Mouse (Mus musculus) ZHBTc4 (cell line): ENCODE data around the gene Cobl.

Experiments
- DNase-seq: peaks from one replicate; pipeline ENCODE4 v3.0.0-alpha.2; 2011; ENCODE audit warnings: low read depth, low spot score

Cobl gene

GRCm38 (mm10) chr11:12445222-12445621 lies 19.5 kb downstream of the Cobl start:
- DNase-seq, result no peak

GRCm38 (mm10) chr11:12444215-12444614 lies 20.5 kb downstream of the Cobl start:
- no peak for DNase-seq

GRCm38 (mm10) chr11:12443614-12444013 lies 21.1 kb downstream of the Cobl start:
- peak; percentile 62 for DNase-seq

GRCm38 (mm10) chr11:12443185-12443584 lies 21.6 kb downstream of the Cobl start:
- DNase-seq, result no peak

- no peak for DNase-seq
Measured at GRCm38 (mm10) chr11:12442283-12442682, 22.5 kb downstream of the Cobl start.

- DNase-seq, result peak; percentile 62
Measured at GRCm38 (mm10) chr11:12435905-12436304, 28.9 kb downstream of the Cobl start.

GRCm38 (mm10) chr11:12435018-12435417 lies 29.7 kb downstream of the Cobl start:
- DNase-seq, result no peak

- DNase-seq, result no peak
Measured at GRCm38 (mm10) chr11:12434597-12434996, 30.2 kb downstream of the Cobl start.

GRCm38 (mm10) chr11:12431911-12432310 lies 32.8 kb downstream of the Cobl start:
- DNase-seq, result no peak

GRCm38 (mm10) chr11:12430231-12431041 lies 34.3 kb downstream of the Cobl start:
- peak; percentile 24 for DNase-seq

GRCm38 (mm10) chr11:12426746-12427145 lies 38.0 kb downstream of the Cobl start:
- DNase-seq, result no peak

- DNase-seq, result peak; percentile 80
Measured at GRCm38 (mm10) chr11:12424205-12424604, 40.6 kb downstream of the Cobl start.

GRCm38 (mm10) chr11:12421183-12421582 lies 43.6 kb downstream of the Cobl start:
- DNase-seq, result no peak

- DNase-seq, result no peak
Measured at GRCm38 (mm10) chr11:12420146-12420545, 44.6 kb downstream of the Cobl start.

GRCm38 (mm10) chr11:12416899-12417298 lies 47.9 kb downstream of the Cobl start:
- no peak for DNase-seq

- DNase-seq, result peak; percentile 70
Measured at GRCm38 (mm10) chr11:12415329-12415728, 49.4 kb downstream of the Cobl start.

- DNase-seq, result no peak
Measured at GRCm38 (mm10) chr11:12411950-12412349, 52.8 kb downstream of the Cobl start.

- DNase-seq, result no peak
Measured at GRCm38 (mm10) chr11:12411075-12411807, 53.5 kb downstream of the Cobl start.

GRCm38 (mm10) chr11:12409463-12409862 lies 55.3 kb downstream of the Cobl start:
- peak; percentile 38 for DNase-seq

GRCm38 (mm10) chr11:12407834-12408233 lies 56.9 kb downstream of the Cobl start:
- no peak for DNase-seq

GRCm38 (mm10) chr11:12399903-12400302 lies 64.9 kb downstream of the Cobl start:
- no peak for DNase-seq

GRCm38 (mm10) chr11:12396196-12396595 lies 68.6 kb downstream of the Cobl start:
- DNase-seq, result peak; percentile 27

- DNase-seq, result no peak
Measured at GRCm38 (mm10) chr11:12394701-12395100, 70.1 kb downstream of the Cobl start.
